Mouse (Mus musculus): Measurements from ENCODE around the gene Rbfox3.

DNA sequence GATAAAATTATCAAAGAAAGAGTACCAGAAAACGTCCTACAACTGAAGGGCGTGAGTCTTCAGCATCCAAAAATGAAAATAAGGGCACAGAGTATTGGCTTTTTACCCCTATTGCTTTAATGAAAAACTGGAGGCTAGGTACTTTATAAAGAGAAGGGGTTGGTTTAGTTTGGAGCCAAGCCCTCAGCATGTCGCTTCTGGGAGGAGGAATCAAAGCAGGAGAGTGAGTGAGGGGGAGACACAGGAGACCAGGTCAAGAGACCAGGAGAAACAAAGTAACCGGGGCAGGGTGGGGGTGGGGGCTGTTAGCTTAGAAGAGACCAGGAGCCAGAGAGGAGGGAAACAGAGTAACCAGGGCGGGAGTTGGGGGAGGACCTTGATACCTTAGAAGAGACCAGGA is 29.9 kb upstream of the Rbfox3 start:
- TF ChIP-seq GATA1 (IDR thresholded peaks at IDR 0.05; ENCODE audit: borderline replicate concordance, low read length), result no peak
- no peak for TF ChIP-seq FLI1 (IDR thresholded peaks at IDR 0.05; ENCODE audit: low read length)
